12 mouse cellular contexts compared by ENCODE assay signal in genomic region chr9:42672982-42673381, GRCm38 (mm10).
A peak's percentile ranks its signal among the peaks of the same experiment; 100 is the strongest.
DNase-seq lines count a peak whose midpoint lies in the region; ATAC-seq and TF ChIP-seq lines count a peak whose summit lies in the region.
"Had no signal": no experiment of that assay in that cellular context is flagged by ENCODE, and none has a peak within 500 bp of the region (broad histone marks: within the 10 kb centered on the region; RNA-seq: fewer than 3 reads in every experiment).

No protein-coding gene starts in this region.

- DNase-seq in kidney, postnatal 14 days, result no peak
- peak; percentile 46 for DNase-seq in kidney, postnatal 10 days
- no peak for DNase-seq in midbrain, embryonic 14.5 days
- no peak for DNase-seq in left cerebral cortex, adult 2 months (ENCODE audit: extremely low spot score in 1 of 2, low spot score in 2 of 2)
- DNase-seq in adrenal gland, adult 2 months, result no peak
- no peak for DNase-seq in layer of hippocampus, postnatal 14 days (ENCODE audit: low spot score in 2 of 2)
- DNase-seq: cerebellum, postnatal 36 days; gastrocnemius, postnatal 14 days had no signal

- H3K9ac ChIP-seq in kidney, embryonic 16.5 days (replicated peaks; ENCODE audit: low read length), result peak overlapping the region; percentile 22
- no peak overlapping the region for H3K9ac ChIP-seq in hindbrain, embryonic 12.5 days
- no peak overlapping the region for H3K9ac ChIP-seq in midbrain, embryonic 14.5 days (replicated peaks; ENCODE audit: low read length)

- H3K36me3 ChIP-seq in kidney, embryonic 16.5 days (ENCODE audit: insufficient read depth, low read length), result no peaks in the 10 kb centered on the region
- no peaks in the 10 kb centered on the region for H3K36me3 ChIP-seq in hindbrain, embryonic 12.5 days
- no peaks in the 10 kb centered on the region for H3K36me3 ChIP-seq in midbrain, embryonic 14.5 days (ENCODE audit: control insufficient read depth, insufficient read depth, low read length)

- no peak overlapping the region for H3K4me2 ChIP-seq in kidney, embryonic 16.5 days (replicated peaks; ENCODE audit: low read depth, low read length)
- H3K4me2 ChIP-seq in hindbrain, embryonic 12.5 days (replicated peaks), result no peak overlapping the region
- H3K4me2 ChIP-seq in midbrain, embryonic 14.5 days (ENCODE audit: low read length), result no peak overlapping the region

- TF ChIP-seq CTCF in left cerebral cortex, adult 2 months (IDR thresholded peaks at IDR 0.05), result no peak

- no peaks in the 10 kb centered on the region for H3K9me3 ChIP-seq in kidney, embryonic 16.5 days (ENCODE audit: low read length)
- no peaks in the 10 kb centered on the region for H3K9me3 ChIP-seq in hindbrain, embryonic 12.5 days (replicated peaks)
- H3K9me3 ChIP-seq in midbrain, embryonic 14.5 days (ENCODE audit: control insufficient read depth, low read length), result no peaks in the 10 kb centered on the region

- WGBS in kidney, embryonic 16.5 days, result 30% methylated on average over 8 of the region's 8 CpGs
- WGBS in hindbrain, embryonic 12.5 days, result 59% methylated on average over 8 of the region's 8 CpGs
- 56% methylated on average over 8 of the region's 8 CpGs for WGBS in midbrain, embryonic 14.5 days

- ATAC-seq in kidney, embryonic 16.5 days (ENCODE audit: low FRiP score, low TSS enrichment), result peak; percentile 79; the same call in 1 of the 2 replicates
- ATAC-seq in hindbrain, embryonic 12.5 days (ENCODE audit: low FRiP score), result 0 out of 2 replicates have a peak, but pooled peaks have one; percentile 26
- no peak; the same call in 1 of the 2 replicates for ATAC-seq in midbrain, embryonic 14.5 days (ENCODE audit: low FRiP score, low TSS enrichment)
- ATAC-seq: forebrain, embryonic 14.5 days had no signal

- intact Hi-C loops in left cerebral cortex, adult 2 months (cut with DNase I), result no loop called here

- no peaks in the 10 kb centered on the region for H3K27me3 ChIP-seq in kidney, embryonic 16.5 days (ENCODE audit: insufficient read depth, low read length)
- H3K27me3 ChIP-seq in hindbrain, embryonic 12.5 days, result no peaks in the 10 kb centered on the region
- no peaks in the 10 kb centered on the region for H3K27me3 ChIP-seq in midbrain, embryonic 14.5 days (ENCODE audit: control insufficient read depth, insufficient read depth, low read length)

- peak overlapping the region; percentile 96 for H3K27ac ChIP-seq in kidney, embryonic 16.5 days (ENCODE audit: low read length)
- H3K27ac ChIP-seq in hindbrain, embryonic 12.5 days, result peak overlapping the region; percentile 74
- H3K27ac ChIP-seq in midbrain, embryonic 14.5 days (replicated peaks; ENCODE audit: low read depth, low read length), result peak overlapping the region; percentile 50; the same call in 1 of the 2 replicates
- H3K27ac ChIP-seq in left cerebral cortex, adult 2 months, result no peak overlapping the region

- no peak overlapping the region for H3K4me3 ChIP-seq in kidney, embryonic 16.5 days (ENCODE audit: low read length)
- no peak overlapping the region for H3K4me3 ChIP-seq in hindbrain, embryonic 12.5 days
- no peak overlapping the region for H3K4me3 ChIP-seq in midbrain, embryonic 14.5 days (replicated peaks; ENCODE audit: low read depth, low read length)
- H3K4me3 ChIP-seq in left cerebral cortex, adult 2 months, result no peak overlapping the region
- H3K4me3 ChIP-seq: myocyte had no signal

- peaks cover 29% of the 10 kb centered on the region for H3K4me1 ChIP-seq in kidney, embryonic 16.5 days (ENCODE audit: insufficient read depth, low read length)
- H3K4me1 ChIP-seq in hindbrain, embryonic 12.5 days, result peaks cover 22% of the 10 kb centered on the region
- H3K4me1 ChIP-seq in midbrain, embryonic 14.5 days (ENCODE audit: control insufficient read depth, insufficient read depth, low read length), result peaks cover 28% of the 10 kb centered on the region
